Mouse (Mus musculus) liver, postnatal 0 days (tissue): ENCODE measurements around the gene Zfp213. TPM values are rescaled to one million over a fixed set of nuclear protein-coding genes. Genes with fewer than 3 reads are reported as not detected.
A peak's percentile ranks its signal among the peaks of the same experiment; 100 is the strongest.

Experiments used
- ATAC-seq: fragments of 200-750 bp; cut with Nextera tagmentation; 2 replicates; pipeline ENCODE4 v1.8.0; 2017; ENCODE audit warnings: mild to moderate bottlenecking, moderate library complexity
- DNase-seq: peaks from one replicate; pipeline ENCODE4 v3.0.0-alpha.2; 2016
- H3K27ac ChIP-seq: fragments of 300-500 bp; sonication (generic); 2 replicates; pipeline ENCODE4 v1.5.1; 2014; ENCODE audit warnings: antibody characterized with exemption, moderate library complexity, mild to moderate bottlenecking, low read depth
- H3K27me3 ChIP-seq: fragments of 300-500 bp; sonication (generic); 2 replicates; pipeline ENCODE4 v1.6.1; 2014; ENCODE audit warnings: low read length, control low read depth, mixed read lengths; ENCODE audit not compliant: insufficient read depth
- H3K36me3 ChIP-seq: fragments of 300-500 bp; sonication (generic); replicated peaks from 2 replicates; pipeline ENCODE4 v1.6.1; 2014; ENCODE audit warnings: mild to moderate bottlenecking, control low read depth, low read length, moderate library complexity, mixed read lengths; ENCODE audit not compliant: insufficient read depth
- H3K4me1 ChIP-seq: fragments of 300-500 bp; sonication (generic); 2 replicates; pipeline ENCODE4 v1.6.1; 2014; ENCODE audit warnings: antibody characterized with exemption, mild to moderate bottlenecking, control low read depth; ENCODE audit not compliant: insufficient read depth
- H3K4me2 ChIP-seq: fragments of 300-500 bp; sonication (generic); 2 replicates; pipeline ENCODE4 v1.6.1; 2014; ENCODE audit warnings: low read depth, mild to moderate bottlenecking, low read length, moderate library complexity, mixed read lengths
- H3K4me3 ChIP-seq: fragments of 300-500 bp; sonication (generic); 2 replicates; pipeline ENCODE4 v1.5.1; 2014; ENCODE audit warnings: low read depth, low read length
- H3K9ac ChIP-seq: fragments of 300-500 bp; sonication (generic); replicated peaks from 2 replicates; pipeline ENCODE4 v1.6.1; 2014; ENCODE audit warnings: mild to moderate bottlenecking, moderate library complexity
- H3K9me3 ChIP-seq: fragments of 300-500 bp; sonication (generic); 2 replicates; pipeline ENCODE4 v1.6.1; 2016; ENCODE audit warnings: mild to moderate bottlenecking, control low read depth, low read length, mixed read lengths
- CTCF ChIP-seq: sonication (generic); IDR thresholded peaks from 2 replicates; pipeline ENCODE4 v1.5.1; 2016; ENCODE audit warnings: antibody characterized with exemption, low read depth
- EP300 ChIP-seq: IDR thresholded peaks from 2 replicates; pipeline ENCODE4 v1.6.1; 2016; ENCODE audit warnings: antibody characterized with exemption, low read depth, mild to moderate bottlenecking
- WGBS: fragments of 180-500 bp; shearing (Covaris S2); extraction: QIAGEN DNeasy Blood & Tissue Kit; methylation state at CpG from one replicate; pipeline ENCODE4 v1.1.7; 2014; ENCODE audit not compliant: insufficient replicate concordance; 5-methylcytosine and 5-hydroxymethylcytosine counted together
- polyA plus RNA-seq: library from polyadenylated mRNA; unstranded; fragments of >200 nt; fragmentation: Nextera tagmentation; extraction: Ambion mirVana; gene quantifications from 2 replicates; pipeline ENCODE4 v1.2.1, GENCODE M21; 2015

Zfp213 gene
- polyA plus RNA-seq, 1 experiment from 2014 or later = 5.5 TPM

DNA sequence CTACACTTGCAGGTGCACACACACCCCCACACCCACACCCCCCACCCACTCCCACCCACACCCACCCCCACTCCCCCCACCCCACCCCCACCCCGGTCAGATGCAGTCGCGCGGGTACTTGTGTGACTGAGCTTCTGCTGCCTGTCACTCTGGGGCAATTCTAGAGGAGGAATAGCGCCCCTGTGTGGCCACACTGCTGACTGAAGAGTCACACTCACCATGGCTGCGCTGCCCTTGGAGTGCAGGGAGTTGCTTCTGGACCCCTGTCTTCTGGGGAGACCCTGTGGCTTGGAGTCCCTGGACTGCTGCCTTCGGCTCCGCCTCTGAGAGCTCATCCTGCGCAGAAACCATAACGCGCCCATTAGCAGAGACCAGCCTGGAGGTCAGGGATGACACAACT, 4.3 kb downstream of the Zfp213 start:
- 70% methylated on average over 11 of the region's 11 CpGs for WGBS
- Histone ChIP-seq H3K27ac (no peak overlapping the region), H3K4me3 (no peak overlapping the region), H3K9me3 (no peaks in the 10 kb centered on the region), H3K4me1 (peaks cover 5% of the 10 kb centered on the region), H3K36me3 (peaks cover 35% of the 10 kb centered on the region), H3K27me3 (no peaks in the 10 kb centered on the region), H3K9ac (no peak overlapping the region), H3K4me2 (no peak overlapping the region)
- TF ChIP-seq CTCF (peak; percentile 69), EP300 (no peak)
- DNase-seq = peak; percentile 77
- no peak for ATAC-seq

- H3K27me3 ChIP-seq = no peaks in the 10 kb centered on the region
- peaks cover 29% of the 10 kb centered on the region for H3K4me1 ChIP-seq
- TF ChIP-seq EP300 (no peak), CTCF (no peak)
- no peaks in the 10 kb centered on the region for H3K9me3 ChIP-seq
- peak overlapping the region; percentile 16; the same call in 1 of the 2 replicates for H3K9ac ChIP-seq
- H3K36me3 ChIP-seq = peaks cover 29% of the 10 kb centered on the region
- DNase-seq = no peak
- no peak overlapping the region for H3K4me3 ChIP-seq
- H3K27ac ChIP-seq = no peak overlapping the region
- ATAC-seq = no peak
- 76% methylated on average over 7 of the region's 7 CpGs for WGBS
- H3K4me2 ChIP-seq = no peak overlapping the region
Measured at GRCm38 (mm10) chr17:23555243-23555916, 8.7 kb downstream of the Zfp213 start.

- TF ChIP-seq EP300 (no peak), CTCF (no peak)
- Histone ChIP-seq H3K27me3 (no peaks in the 10 kb centered on the region), H3K4me3 (no peak overlapping the region), H3K4me1 (peaks cover 32% of the 10 kb centered on the region), H3K9ac (no peak overlapping the region), H3K4me2 (no peak overlapping the region), H3K36me3 (peaks cover 29% of the 10 kb centered on the region), H3K9me3 (no peaks in the 10 kb centered on the region), H3K27ac (no peak overlapping the region)
- no peak for DNase-seq
- no peak for ATAC-seq
Measured at GRCm38 (mm10) chr17:23554321-23554720, 9.7 kb downstream of the Zfp213 start.

DNA sequence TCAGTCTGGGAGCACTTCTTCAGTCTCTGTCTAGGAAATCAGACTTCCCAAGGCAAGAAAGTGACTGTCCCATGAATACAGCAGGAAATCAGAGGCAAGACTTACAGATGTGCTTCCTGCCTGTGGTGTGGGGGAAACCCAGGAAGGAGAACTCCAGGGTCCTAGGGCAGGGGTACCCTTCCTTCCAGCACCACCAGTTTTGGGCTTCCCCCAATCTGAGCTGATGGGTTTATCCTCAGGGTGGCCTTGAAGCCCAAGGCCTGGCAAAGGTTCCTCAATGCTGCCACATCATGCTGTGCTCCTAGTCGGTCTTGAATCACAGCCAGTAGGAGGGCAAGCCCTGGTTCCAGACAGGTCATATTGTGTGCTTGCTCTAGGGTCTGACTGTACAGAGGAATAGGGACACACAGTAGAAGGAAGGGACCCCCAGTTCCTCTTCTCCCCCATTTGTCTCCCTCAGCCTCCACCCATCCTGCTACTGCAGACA, 10.4 kb downstream of the Zfp213 start:
- no peak overlapping the region; the same call in 1 of the 2 replicates for H3K9ac ChIP-seq
- ATAC-seq = no peak
- DNase-seq = no peak
- H3K36me3 ChIP-seq = peaks cover 24% of the 10 kb centered on the region
- H3K9me3 ChIP-seq = no peaks in the 10 kb centered on the region
- TF ChIP-seq EP300 (no peak), CTCF (no peak)
- H3K4me3 ChIP-seq = no peak overlapping the region
- no peaks in the 10 kb centered on the region for H3K27me3 ChIP-seq
- WGBS = 56% methylated on average over 1 of the region's 1 CpGs
- peak overlapping the region; percentile 71; the same call in 1 of the 2 replicates for H3K27ac ChIP-seq
- H3K4me2 ChIP-seq = no peak overlapping the region
- H3K4me1 ChIP-seq = peaks cover 38% of the 10 kb centered on the region

DNA sequence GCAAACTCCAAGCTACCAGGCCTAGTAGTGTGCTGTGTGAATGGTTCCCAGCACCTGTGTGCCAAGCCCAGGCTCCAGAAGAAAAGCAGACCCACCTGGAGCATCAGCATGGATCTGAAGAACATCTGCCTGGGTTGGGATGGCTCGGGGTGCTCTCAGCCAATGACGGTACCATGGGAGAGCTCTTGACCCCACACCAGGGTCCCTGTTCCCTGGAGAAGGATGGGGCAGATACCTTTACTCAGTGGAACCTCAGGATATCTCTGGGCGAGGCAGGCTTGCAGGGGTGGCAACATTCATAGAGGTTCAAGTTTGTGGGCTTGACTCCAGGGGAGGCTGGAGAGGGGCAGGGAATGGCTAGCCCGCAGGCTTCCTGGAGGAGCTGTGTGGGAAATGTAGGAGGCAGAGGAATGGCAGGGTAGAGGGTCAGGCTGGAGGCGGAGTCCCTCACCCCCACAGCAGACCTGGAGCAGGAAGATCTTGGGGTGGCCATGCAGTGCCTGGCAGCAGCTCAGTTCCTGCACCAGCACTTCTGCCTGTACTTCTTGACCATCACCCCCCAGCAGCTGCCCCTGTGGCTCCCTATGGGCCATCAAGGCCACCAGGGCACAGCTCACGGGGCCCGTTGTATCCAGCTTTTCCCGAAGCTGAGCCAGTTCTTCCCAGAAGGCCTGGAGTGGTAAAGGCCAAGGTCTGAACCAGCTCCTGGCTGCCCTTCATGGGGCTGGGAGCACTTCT, 11.0 kb downstream of the Zfp213 start:
- H3K4me1 ChIP-seq = peaks cover 39% of the 10 kb centered on the region
- DNase-seq (no peak), ATAC-seq (no peak)
- WGBS = 78% methylated on average over 8 of the region's 8 CpGs
- H3K9ac ChIP-seq = no peak overlapping the region; the same call in 1 of the 2 replicates
- TF ChIP-seq CTCF (no peak), EP300 (no peak)
- no peak overlapping the region for H3K4me3 ChIP-seq
- H3K27me3 ChIP-seq = no peaks in the 10 kb centered on the region
- H3K4me2 ChIP-seq = no peak overlapping the region
- peaks cover 22% of the 10 kb centered on the region for H3K36me3 ChIP-seq
- H3K9me3 ChIP-seq = no peaks in the 10 kb centered on the region
- H3K27ac ChIP-seq = peak overlapping the region; percentile 71

GRCm38 (mm10) chr17:23551963-23552362, 12.1 kb downstream of the Zfp213 start:
- TF ChIP-seq CTCF = no peak
- peak; percentile 75 for TF ChIP-seq EP300
- H3K9ac ChIP-seq = no peak overlapping the region
- no peak overlapping the region for H3K4me3 ChIP-seq
- H3K27me3 ChIP-seq = no peaks in the 10 kb centered on the region
- H3K9me3 ChIP-seq = no peaks in the 10 kb centered on the region
- peak overlapping the region; percentile 93 for H3K27ac ChIP-seq
- H3K36me3 ChIP-seq = peaks cover 12% of the 10 kb centered on the region
- H3K4me2 ChIP-seq = no peak overlapping the region
- DNase-seq (peak; percentile 74), ATAC-seq (peak; percentile 79)
- peaks cover 39% of the 10 kb centered on the region for H3K4me1 ChIP-seq
- WGBS = 49% methylated on average over 5 of the region's 5 CpGs
